Mouse (Mus musculus): ENCODE measurements around the gene Sfxn2. TPM values are rescaled to one million over a fixed set of nuclear protein-coding genes. Genes with fewer than 3 reads are reported as not detected.
A peak's percentile ranks its signal among the peaks of the same experiment; 100 is the strongest.

Gene Sfxn2
- total RNA-seq, 1 experiment from 2014 or later: 21.1 TPM

DNA sequence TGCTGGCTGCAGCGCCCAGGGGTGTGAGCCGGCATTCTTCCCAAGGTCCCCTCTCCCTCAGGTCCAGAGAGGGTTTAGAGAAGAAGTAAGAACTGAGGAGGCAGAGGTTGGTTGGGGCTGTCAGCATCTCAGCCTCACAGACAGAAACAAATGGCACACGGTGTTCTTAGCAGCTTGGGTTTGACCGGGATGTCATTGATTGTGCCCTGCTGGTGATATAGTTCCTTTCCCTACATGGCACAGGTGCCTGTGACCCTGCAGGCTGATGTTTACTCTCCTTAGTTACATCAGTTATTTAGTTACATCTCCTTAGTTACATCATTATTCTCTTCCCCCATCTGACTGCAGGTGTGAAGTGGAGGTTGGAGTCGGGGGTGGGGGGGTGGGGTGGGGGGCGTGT, 18.4 kb downstream of the Sfxn2 start:
- no peak for ATAC-seq (ENCODE audit: extremely low read depth, insufficient number of reproducible peaks, low FRiP score, poor library complexity, severe bottlenecking)

DNA sequence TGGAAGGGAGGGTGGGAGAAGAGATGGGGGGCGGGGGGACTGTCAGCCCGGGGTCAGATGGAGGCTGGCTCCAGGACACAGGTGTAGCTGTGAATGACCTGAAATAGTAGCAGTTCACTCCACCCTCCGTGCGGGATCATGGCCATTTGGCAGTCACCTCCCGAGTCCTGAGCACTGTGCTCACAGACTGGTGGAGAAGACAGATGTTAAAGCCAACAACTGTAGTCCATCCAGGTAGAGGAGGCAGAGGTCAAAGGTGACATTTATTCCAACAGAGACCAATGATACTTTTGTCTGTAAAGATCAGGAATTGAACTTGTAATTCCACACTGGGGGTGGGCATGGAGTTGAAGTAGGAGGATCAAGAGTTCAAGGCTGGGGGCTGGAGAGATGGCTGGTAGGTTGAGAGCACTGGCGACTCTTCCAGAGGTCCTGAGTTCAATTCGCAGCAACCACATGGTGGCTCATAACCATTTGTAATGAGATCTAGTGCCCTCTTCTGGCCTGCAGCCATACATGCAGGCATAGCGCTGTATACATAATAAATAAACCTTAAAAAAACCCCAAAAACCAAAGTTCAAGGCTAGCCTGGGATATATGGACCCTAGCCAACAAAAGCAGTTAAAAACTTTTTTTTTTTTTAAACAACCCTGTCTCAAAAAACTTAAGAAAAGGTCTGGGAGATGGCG, 19.7 kb downstream of the Sfxn2 start:
- ATAC-seq (ENCODE audit: extremely low read depth, insufficient number of reproducible peaks, low FRiP score, poor library complexity, severe bottlenecking): no peak

DNA sequence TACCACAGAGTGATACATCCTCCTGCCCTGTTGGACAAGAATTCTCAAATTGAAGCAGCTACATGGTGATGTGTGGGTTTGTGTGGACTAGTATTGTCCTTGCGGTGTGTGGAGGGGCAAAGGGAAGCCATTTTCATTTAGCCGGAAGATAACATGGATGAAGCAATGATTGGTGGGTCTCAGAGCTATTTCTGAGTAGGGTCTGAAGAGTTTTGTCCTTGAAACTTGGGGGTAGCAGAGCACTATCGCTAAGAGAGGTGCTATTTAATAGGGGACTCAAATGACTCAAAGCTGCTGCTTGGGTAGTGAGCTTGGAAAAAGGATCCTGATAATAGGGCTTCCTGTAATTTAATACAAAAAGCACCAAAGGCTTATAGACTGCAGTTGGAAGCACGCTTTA, 25.0 kb downstream of the Sfxn2 start:
- ATAC-seq (ENCODE audit: extremely low read depth, insufficient number of reproducible peaks, low FRiP score, poor library complexity, severe bottlenecking): no peak

DNA sequence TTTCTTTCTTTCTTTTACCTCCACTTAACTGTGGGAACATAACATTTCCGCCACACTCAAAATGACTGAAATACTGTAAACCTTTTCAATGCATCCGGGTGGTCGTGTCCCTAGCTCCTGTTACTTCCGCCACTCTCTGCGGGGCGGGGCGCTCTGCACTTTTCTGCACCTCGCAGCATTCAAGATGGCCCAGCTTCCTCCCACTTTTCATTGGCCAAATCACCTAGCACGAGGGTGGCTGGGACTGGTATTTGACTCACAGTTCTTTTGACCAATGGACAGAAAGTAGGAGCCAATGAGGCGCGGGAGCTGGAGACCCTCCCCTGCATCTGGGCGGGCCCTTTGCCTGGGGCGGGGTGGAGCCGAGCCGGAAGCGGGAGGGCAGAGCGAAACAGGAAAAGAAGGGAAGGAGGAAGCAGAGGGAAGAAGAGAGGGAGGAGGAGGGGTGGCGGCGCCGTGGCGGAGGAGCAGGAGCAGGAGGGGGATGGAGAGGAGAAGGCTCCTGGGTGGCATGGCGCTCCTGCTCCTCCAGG, 25.6 kb downstream of the Sfxn2 start, which contains the start of gene Wbp1l:
Gene Wbp1l, plus strand, starts transcription at position 365 of the 533 bp plus-strand sequence.
- ATAC-seq (ENCODE audit: extremely low read depth, insufficient number of reproducible peaks, low FRiP score, poor library complexity, severe bottlenecking): peak; percentile 96

DNA sequence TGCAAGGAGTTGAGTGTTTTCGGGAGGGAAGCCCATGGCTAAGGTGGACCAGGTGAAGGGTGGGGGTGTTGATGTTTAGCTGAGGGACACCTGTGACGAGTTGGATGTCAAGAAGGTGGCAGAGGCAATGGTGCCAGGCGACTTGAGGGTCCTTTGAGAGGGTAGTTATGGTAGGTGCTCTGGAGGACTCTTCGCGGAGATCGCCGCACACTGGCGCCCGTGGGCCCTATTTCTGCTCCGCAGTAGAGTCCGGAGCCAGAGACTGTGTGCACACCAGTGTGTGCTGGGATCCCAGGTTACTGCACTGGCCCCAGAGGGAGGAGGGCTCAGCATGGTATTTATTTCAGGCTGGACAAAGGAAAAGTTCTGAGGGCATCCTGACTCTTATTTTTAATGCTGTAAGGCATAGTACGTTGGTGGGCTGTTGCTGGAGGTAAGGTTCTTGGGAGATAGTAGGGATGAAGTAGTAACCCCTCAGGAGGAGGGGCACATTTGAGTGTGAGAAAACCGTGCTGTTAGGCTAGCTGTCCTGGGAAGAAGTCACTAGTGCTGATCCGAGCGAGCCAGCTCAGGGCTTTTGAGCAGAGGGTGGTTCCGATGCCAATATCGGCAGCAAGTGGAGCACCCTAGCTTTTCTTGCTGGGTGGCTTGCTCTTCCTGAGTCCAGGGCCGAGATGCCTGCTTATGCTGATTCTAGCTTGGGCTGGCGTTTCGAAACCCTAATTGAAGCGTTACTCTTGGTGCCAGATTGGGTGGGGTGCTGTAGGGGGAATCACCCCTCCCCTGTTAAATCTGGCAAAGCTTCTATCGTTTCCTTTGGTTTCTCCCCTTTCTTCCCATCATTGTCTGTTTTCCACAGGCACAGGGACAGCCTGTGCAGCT, 26.5 kb downstream of the Sfxn2 start:
- no peak for ATAC-seq (ENCODE audit: extremely low read depth, insufficient number of reproducible peaks, low FRiP score, poor library complexity, severe bottlenecking)

DNA sequence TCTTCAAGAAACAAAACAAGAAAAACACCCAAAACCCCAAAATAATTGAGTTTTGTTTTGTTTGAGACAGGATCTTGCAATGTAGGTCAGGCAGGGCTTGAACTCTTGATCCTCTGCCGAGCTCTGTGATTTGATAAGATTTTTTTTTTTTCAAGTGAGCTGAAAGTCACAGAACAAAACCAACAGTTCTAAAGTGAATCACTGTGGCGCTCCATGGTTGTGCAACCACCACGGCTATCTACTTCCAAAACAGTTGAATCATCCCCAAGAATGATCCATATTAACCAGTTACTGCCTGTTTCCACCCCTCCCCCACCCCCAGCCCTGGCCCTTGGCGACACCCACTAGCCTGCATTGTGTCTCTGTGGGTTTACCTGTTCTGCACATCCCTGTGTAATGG, 27.2 kb downstream of the Sfxn2 start:
- no peak for ATAC-seq (ENCODE audit: extremely low read depth, insufficient number of reproducible peaks, low FRiP score, poor library complexity, severe bottlenecking)

DNA sequence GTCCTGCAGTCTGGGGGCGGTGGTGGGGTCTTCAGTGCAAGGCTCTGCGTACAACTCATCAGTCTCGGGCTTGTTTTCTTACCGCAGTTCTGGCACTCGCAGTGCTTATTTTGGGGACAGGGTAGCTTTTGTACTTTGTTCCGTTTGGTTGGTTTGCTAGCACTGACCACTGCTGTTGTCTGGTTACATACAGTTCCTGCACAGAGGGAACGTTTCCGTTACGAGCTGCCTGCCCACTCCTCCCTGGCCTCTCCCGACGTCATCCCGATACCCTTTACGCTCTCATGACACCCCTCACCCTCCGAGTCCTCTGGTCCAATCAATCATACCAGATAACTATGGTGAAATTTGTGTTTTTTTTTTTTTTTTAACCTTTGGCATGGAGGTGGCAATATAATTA, 28.3 kb downstream of the Sfxn2 start:
- ATAC-seq (ENCODE audit: extremely low read depth, insufficient number of reproducible peaks, low FRiP score, poor library complexity, severe bottlenecking): no peak

DNA sequence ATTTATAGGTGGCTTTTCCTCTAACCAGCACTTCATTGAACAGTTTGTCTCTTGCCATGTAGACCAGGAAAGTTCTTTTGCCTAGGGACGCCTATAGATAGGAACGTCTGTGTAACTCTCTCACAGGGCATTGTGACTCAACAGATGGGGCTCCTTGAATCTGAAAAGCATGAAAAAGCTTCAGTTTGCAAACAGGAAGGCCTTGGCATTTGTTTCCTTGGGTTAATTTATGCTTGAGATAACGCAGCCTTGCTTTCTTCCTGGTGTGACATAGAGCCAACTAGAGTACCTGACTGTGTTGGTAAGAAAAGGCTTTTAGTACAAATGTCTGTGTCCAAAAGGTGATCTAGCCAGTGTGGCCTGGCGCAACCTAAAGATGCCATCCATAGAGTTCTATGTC, 29.2 kb downstream of the Sfxn2 start:
- ATAC-seq (ENCODE audit: extremely low read depth, insufficient number of reproducible peaks, low FRiP score, poor library complexity, severe bottlenecking): no peak

DNA sequence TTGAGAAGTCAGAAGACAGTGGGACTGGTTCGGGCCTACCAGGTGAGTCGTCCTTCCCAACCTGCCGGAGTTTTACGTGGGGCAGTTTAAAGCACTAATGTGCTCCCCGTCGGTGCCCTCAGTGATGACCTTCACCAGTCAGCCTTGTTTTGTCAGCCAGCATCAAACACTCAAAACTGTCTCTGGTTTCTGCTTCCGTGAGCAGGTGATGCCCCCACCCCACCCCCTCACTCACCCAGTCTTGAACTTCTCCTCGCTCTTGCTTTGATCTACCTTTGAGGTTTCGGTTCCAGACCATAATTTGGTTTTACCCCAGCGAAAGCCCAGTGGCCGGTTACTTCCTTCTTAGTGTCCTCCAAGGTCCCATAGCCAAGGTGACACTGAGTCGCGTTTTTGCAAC, 33.6 kb downstream of the Sfxn2 start:
- ATAC-seq (ENCODE audit: extremely low read depth, insufficient number of reproducible peaks, low FRiP score, poor library complexity, severe bottlenecking): no peak

DNA sequence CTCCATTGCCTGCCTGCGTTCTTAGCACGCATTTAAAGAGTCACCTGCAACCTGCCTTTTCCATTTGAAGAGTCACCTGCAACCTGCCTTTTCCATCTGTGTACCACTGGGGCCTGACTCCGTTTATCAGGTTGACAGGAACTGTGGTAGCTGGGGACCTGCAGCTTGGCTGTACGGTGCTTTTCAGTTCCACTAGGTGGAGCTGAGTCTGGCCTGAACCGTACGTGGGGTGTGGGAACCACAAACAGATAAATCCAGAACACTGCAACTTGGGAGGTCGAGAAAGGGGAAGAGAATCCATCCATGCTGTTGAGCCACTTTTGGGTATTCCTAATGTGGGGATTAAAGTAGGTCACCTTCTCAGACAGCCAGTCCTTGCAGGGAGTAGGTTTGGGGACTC, 34.3 kb downstream of the Sfxn2 start:
- peak; percentile 44; the same call in 1 of the 2 replicates for ATAC-seq (ENCODE audit: extremely low read depth, insufficient number of reproducible peaks, low FRiP score, poor library complexity, severe bottlenecking)

DNA sequence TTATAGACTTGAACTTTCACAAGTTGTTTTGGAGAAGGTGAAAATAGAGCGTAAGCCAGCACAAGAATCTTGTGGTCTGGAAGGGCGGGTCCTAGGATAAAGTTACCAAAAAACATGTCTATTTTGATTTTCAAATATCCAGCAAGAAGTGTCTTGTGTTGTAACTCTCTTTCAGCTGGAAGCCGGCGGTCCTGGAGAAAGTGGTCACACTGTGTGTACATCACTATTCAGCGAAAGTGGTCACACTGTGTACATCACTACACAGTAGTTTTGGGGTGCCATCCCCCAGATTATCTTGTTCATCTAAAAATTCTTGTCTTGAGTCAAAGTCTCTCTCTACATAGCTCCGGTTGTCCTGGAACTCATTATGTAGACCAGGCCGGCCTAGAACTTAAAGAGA, 35.0 kb downstream of the Sfxn2 start:
- ATAC-seq (ENCODE audit: extremely low read depth, insufficient number of reproducible peaks, low FRiP score, poor library complexity, severe bottlenecking): no peak

DNA sequence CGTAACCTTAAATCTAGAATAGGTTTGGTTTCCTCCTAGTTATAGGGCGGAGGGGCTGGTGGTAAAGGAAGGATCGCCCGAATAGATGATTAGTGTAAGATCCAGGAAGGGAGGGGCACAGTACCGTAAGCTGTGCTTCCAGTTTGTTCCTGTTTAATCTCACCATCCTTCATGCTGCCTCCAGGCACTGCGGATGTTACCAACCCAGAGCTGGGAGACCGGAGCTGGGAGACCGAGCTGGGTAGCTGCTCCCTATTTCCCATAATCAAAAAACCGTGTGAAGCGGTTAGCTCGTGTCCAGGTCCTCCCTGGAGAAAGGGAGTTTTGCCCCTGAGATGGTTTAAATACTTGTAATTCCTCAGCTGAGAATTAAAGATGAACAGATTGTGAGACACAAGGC, 43.2 kb downstream of the Sfxn2 start:
- ATAC-seq (ENCODE audit: extremely low read depth, insufficient number of reproducible peaks, low FRiP score, poor library complexity, severe bottlenecking): no peak

DNA sequence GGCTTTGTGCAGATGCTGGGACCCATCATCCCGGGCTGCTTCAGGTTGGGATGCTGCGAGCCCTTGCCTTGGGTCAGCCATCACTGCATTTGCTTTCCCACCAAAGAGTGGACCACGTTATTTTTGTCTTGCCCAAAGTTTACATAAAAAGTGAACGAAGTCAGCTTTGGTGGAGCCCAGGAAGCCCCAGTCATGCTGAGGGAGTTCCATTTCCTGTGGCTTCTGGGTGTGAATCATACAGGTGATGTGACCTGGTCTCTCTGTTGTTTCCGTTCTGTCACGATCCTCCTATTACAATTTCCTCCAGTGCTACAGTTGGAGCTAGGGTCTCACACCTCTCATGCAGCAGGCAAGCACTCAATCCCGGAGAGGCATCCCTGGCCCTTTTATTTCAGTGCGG, 44.2 kb downstream of the Sfxn2 start:
- ATAC-seq (ENCODE audit: extremely low read depth, insufficient number of reproducible peaks, low FRiP score, poor library complexity, severe bottlenecking): no peak

DNA sequence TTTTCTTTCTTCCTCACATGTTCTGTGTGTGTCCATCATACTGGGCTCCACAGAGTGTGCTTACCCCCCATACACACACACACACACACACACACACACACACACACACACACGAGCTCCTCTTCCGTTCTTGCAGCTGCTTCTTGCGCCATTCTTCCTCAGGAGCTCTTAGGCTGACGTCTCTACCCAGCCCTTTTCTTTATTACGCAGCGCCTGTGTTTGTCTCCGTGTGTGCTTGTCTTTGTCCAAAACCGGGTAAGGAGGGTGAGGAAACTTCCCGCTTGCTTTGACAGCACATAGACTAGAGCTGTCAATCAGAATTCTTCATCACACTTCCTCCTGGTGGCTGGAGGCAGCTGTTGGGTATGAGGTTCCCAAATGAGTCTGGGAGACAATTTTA, 45.2 kb downstream of the Sfxn2 start:
- peak; percentile 86 for ATAC-seq (ENCODE audit: extremely low read depth, insufficient number of reproducible peaks, low FRiP score, poor library complexity, severe bottlenecking)

DNA sequence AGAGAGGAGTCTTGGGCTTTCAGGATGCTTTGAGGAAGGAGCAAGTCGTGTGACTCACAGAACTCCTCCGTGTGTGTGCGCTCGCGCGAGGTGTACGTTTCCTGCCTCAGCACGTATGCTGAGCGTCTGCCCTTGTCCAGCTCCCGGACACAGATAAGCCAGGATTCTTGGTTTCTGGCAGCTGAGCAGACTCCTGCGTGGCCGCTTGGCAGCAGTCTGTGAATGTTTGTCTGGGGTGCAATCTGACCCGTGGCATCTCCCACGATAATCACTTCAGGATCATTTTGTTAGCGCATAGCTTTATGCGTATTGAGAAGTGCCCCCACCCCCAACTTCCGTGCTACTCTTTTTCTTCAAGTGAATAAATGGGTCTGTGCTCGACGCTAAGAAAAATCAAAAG, 45.8 kb downstream of the Sfxn2 start:
- no peak for ATAC-seq (ENCODE audit: extremely low read depth, insufficient number of reproducible peaks, low FRiP score, poor library complexity, severe bottlenecking)

DNA sequence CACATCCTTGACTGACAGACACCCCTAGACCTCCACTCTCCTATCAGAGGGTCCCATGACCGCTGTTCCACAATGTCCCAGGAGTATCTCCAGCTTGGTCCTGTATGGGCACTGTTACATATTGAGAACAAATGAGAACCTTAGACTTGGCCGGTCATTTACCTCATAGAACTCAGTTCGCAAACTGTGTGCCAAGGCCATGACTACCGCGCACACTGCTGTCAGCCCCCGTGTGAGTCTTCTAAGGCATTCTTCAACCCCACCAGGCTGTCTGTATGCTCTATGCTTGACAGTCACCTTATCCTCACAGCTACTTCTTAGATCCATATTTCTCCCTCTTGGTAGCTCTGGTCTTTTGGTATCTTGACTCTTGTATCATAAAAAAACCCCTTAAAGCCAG, 46.4 kb downstream of the Sfxn2 start:
- ATAC-seq (ENCODE audit: extremely low read depth, insufficient number of reproducible peaks, low FRiP score, poor library complexity, severe bottlenecking): no peak

DNA sequence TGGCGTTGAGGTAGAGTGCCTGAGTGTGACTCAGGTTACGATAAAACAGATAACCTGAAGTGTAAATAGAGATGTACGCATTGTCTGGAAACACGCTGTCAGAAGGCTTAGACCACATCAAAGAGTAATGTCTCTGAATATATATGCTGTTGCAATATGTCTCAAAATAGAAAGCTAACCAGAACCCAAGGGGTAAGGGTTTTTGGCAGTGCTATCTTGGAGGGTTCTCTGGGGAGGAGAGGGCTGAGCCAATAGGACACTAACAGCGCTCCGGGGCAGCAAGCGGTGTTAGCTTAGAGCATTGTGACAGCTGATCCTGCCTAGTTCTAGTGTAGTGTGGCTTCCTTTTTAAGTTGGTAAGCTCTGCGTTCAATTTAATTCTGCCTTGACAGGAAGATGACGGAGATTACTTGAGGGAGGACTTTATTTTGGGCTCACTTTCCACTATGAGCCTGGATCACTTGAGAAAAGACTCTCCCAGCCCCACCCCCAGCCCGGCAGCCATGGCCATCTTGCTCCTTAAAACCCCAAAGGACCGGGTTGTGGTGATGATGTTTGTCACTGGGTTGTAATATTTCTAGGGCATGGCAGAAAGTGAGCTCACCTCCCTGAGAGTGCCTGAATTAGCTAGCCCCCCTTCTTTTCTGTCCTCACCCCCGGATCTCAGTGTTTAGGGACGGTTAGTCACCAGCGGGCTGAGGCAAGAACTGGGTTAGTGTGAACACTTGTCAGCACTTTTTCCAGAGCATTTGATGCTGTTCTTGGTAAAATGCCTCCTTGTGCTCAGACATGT, 47.0 kb downstream of the Sfxn2 start:
- ATAC-seq (ENCODE audit: extremely low read depth, insufficient number of reproducible peaks, low FRiP score, poor library complexity, severe bottlenecking): no peak

DNA sequence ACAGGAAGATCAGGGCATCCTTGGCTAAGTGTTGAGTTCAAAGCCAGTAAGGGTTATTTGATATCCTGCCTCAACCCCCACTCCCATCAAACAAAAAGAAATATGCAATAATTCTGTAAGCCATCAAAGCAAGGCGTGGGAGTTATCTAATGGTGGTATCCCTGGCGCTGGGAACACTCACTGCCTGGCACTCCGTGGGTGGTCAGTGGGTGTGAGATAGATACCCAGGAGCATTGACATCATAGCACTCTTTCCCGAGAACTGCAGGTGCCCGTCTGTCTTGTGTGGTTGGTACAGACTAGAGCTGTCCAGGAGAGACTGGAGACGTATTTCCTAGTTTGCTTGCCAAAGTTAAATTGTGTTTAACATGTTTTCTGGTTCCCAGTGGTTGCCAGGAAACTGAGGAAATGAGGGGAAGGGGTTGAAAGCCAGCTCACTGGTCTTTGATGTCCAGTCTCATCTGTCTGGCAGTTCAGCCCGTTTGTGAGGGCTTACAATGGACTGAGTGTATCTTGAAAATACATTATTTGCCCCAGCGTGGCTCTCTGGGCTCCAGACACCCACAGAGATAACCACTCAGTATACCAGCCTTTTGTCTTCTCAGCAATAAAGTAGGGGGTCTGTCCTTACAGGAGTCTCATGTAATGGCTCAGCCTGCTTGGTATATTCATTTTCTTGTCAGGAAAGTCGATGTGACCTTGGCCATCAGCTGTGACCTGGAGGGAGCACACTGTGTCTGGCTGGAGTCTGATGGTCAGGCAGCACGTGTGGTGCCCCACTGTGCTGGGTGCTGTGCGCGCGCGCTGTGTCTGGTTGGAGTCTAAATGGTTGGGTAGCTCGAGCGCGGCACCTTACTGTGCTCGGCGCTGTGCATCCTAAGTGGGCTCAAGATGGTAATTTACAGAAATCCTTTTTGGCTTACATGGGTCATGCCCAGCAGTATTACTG, 48.3 kb downstream of the Sfxn2 start:
- ATAC-seq (ENCODE audit: extremely low read depth, insufficient number of reproducible peaks, low FRiP score, poor library complexity, severe bottlenecking): no peak
